Mouse (Mus musculus) spleen, postnatal 10 days (tissue): ENCODE measurements around the gene Tspan4.
A peak's percentile ranks its signal among the peaks of the same experiment; 100 is the strongest.
"Not testable (repeated sequence)": the region's sequence is repeated elsewhere in the genome, so short reads cannot be mapped to it uniquely, and the experiment has no call there.

Source experiments
- DNase-seq, 2 experiments: peaks; one replicate each; pipeline ENCODE4 v3.0.0; 2021 to 2022; ENCODE audit warnings: low spot score in 2 of 2

Tspan4 gene

GRCm38 (mm10) chr7:141438201-141438968, 36.7 kb upstream of the Tspan4 start:
- peak in 1 of 2 experiments; percentile 29 for DNase-seq

- DNase-seq = peak in 1 of 2 experiments; percentile 14
Observed at GRCm38 (mm10) chr7:141439140-141439679, 35.8 kb upstream of the Tspan4 start.

GRCm38 (mm10) chr7:141439811-141440210, 35.2 kb upstream of the Tspan4 start:
- DNase-seq = peak in 1 of 2 experiments; percentile 14

GRCm38 (mm10) chr7:141440613-141441012, 34.4 kb upstream of the Tspan4 start:
- DNase-seq = peak in 1 of 2 experiments; percentile 70

GRCm38 (mm10) chr7:141441460-141441859, 33.6 kb upstream of the Tspan4 start:
- DNase-seq = peak in 1 of 2 experiments; percentile 19

- peak; percentile 25 to 29 for DNase-seq
Observed at GRCm38 (mm10) chr7:141442199-141442598, 32.8 kb upstream of the Tspan4 start.

- DNase-seq = peak; percentile 55 to 62
Observed at GRCm38 (mm10) chr7:141443081-141443821, 31.8 kb upstream of the Tspan4 start.

- DNase-seq = peak in 1 of 2 experiments; percentile 79
Observed at GRCm38 (mm10) chr7:141443828-141444237, 31.2 kb upstream of the Tspan4 start, which contains the start of gene Pidd1. TSS of gene Pidd1 (minus strand) at chr7:141444025.

- not testable (repeated sequence) for DNase-seq
Observed at GRCm38 (mm10) chr7:141446374-141446773, 28.7 kb upstream of the Tspan4 start.

GRCm38 (mm10) chr7:141447110-141447991, 27.7 kb upstream of the Tspan4 start, which contains the start of gene Rplp2:
TSS of gene Rplp2 (plus strand) at chr7:141447370.
- peak; percentile 94 to 95 for DNase-seq

- no peak for DNase-seq
Observed at GRCm38 (mm10) chr7:141451928-141452327, 23.1 kb upstream of the Tspan4 start.

GRCm38 (mm10) chr7:141453636-141454035, 21.4 kb upstream of the Tspan4 start:
- DNase-seq = no peak

GRCm38 (mm10) chr7:141454967-141455551, 20.0 kb upstream of the Tspan4 start, which contains the start of gene Pnpla2:
TSS of gene Pnpla2 (plus strand) at chr7:141455198.
- DNase-seq = peak; percentile 90 to 98

GRCm38 (mm10) chr7:141455610-141456314, 19.3 kb upstream of the Tspan4 start:
- DNase-seq = peak; percentile 73 to 79

- DNase-seq = peak in 1 of 2 experiments; percentile 15
Observed at GRCm38 (mm10) chr7:141456739-141457138, 18.3 kb upstream of the Tspan4 start.

- DNase-seq = no peak
Observed at GRCm38 (mm10) chr7:141457236-141457635, 17.8 kb upstream of the Tspan4 start.

GRCm38 (mm10) chr7:141457986-141458660, 16.9 kb upstream of the Tspan4 start:
- DNase-seq = peak; percentile 47 to 80

GRCm38 (mm10) chr7:141458661-141459060, 16.4 kb upstream of the Tspan4 start:
- peak in 1 of 2 experiments; percentile 20 for DNase-seq

GRCm38 (mm10) chr7:141459301-141459711, 15.7 kb upstream of the Tspan4 start:
- peak in 1 of 2 experiments; percentile 14 for DNase-seq
